Mouse (Mus musculus): ENCODE measurements around the gene E130308A19Rik. TPM values are rescaled to one million over a fixed set of nuclear protein-coding genes. Genes with fewer than 3 reads are reported as not detected.

The E130308A19Rik gene
- total and polyA plus RNA-seq, 3 experiments, result 2.4 to 3.4 (median 3.1) TPM

- TF ChIP-seq CTCF (conservative IDR thresholded peaks at IDR 0.05 in 1 of 2, IDR thresholded peaks at IDR 0.05 in 1 of 2; ENCODE audit: low read depth in 2 of 2, low read length in 2 of 2) (no peak), POLR2A (IDR thresholded peaks at IDR 0.05; ENCODE audit: low read depth, low read length) (peak; percentile 83), UBTF (IDR thresholded peaks at IDR 0.05; ENCODE audit: low read depth, low read length) (no peak), SMC3 (IDR thresholded peaks at IDR 0.05; ENCODE audit: low read depth, low read length) (no peak), EP300 (IDR thresholded peaks at IDR 0.05; ENCODE audit: low read length) (no peak), CHD2 (IDR thresholded peaks at IDR 0.05; ENCODE audit: low read length) (peak; percentile 78), MYC (IDR thresholded peaks at IDR 0.05; ENCODE audit: low read depth, low read length) (no peak), ZC3H11A (IDR thresholded peaks at IDR 0.05; ENCODE audit: low read depth, low read length) (no peak), MAZ (IDR thresholded peaks at IDR 0.05; ENCODE audit: low read depth, low read length) (no peak), MXI1 (IDR thresholded peaks at IDR 0.05; ENCODE audit: low read depth, low read length) (peak; percentile 61; the same call in 1 of the 2 replicates), USF2 (conservative IDR thresholded peaks at IDR 0.05; ENCODE audit: low read depth, low read length) (no peak), CHD1 (IDR thresholded peaks at IDR 0.05; ENCODE audit: low read depth, low read length) (no peak), ETS1 (conservative IDR thresholded peaks at IDR 0.05; ENCODE audit: low read depth, low read length) (no peak), MAX (IDR thresholded peaks at IDR 0.05; ENCODE audit: low read length) (no peak), ZNF384 (IDR thresholded peaks at IDR 0.05; ENCODE audit: low read depth, low read length) (peak; percentile 95), HCFC1 (IDR thresholded peaks at IDR 0.05; ENCODE audit: low read depth, low read length) (peak; percentile 96)
Measured at GRCm38 (mm10) chr4:59783685-59784279, 157.8 kb downstream of the E130308A19Rik start (continued).

GRCm38 (mm10) chr4:59785412-59785811, 159.4 kb downstream of the E130308A19Rik start:
- H3K36me3 ChIP-seq (replicated peaks in 1 of 2; ENCODE audit: control insufficient read depth in 1 of 2, insufficient read depth in 1 of 2, low read length in 1 of 2), result peaks cover 0 to 10% of the 10 kb centered on the region in 2 experiments
- peaks cover 26% of the 10 kb centered on the region for H3K79me2 ChIP-seq (replicated peaks; ENCODE audit: control insufficient read depth, extremely low read depth, insufficient read depth, poor library complexity, severe bottlenecking)
- no peak for TF ChIP-seq MXI1 (IDR thresholded peaks at IDR 0.05; ENCODE audit: low read depth, low read length)
- TF ChIP-seq EP300 (IDR thresholded peaks at IDR 0.05; ENCODE audit: low read length), result no peak
- no peak for TF ChIP-seq ZKSCAN1 (IDR thresholded peaks at IDR 0.05; ENCODE audit: borderline replicate concordance, low read depth, low read length)
- no peak for TF ChIP-seq UBTF (IDR thresholded peaks at IDR 0.05; ENCODE audit: low read depth, low read length)
- no peak for TF ChIP-seq MAZ (IDR thresholded peaks at IDR 0.05; ENCODE audit: low read depth, low read length)
- TF ChIP-seq ELF1 (IDR thresholded peaks at IDR 0.05; ENCODE audit: low read depth, low read length), result no peak
- TF ChIP-seq RCOR1 (conservative IDR thresholded peaks at IDR 0.05; ENCODE audit: low read depth, low read length), result no peak
- no peak for TF ChIP-seq MAX (IDR thresholded peaks at IDR 0.05; ENCODE audit: low read length)
- no peak for TF ChIP-seq MEF2A (IDR thresholded peaks at IDR 0.05; ENCODE audit: borderline replicate concordance, low read depth, low read length)
- no peak for TF ChIP-seq TBP (conservative IDR thresholded peaks at IDR 0.05; ENCODE audit: low read depth, low read length)
- TF ChIP-seq TCF12 (IDR thresholded peaks at IDR 0.05; ENCODE audit: low read depth, low read length), result no peak
- TF ChIP-seq MYC (IDR thresholded peaks at IDR 0.05; ENCODE audit: low read depth, low read length), result no peak
- no peak for TF ChIP-seq USF2 (conservative IDR thresholded peaks at IDR 0.05; ENCODE audit: low read depth, low read length)
- TF ChIP-seq HCFC1 (IDR thresholded peaks at IDR 0.05; ENCODE audit: low read depth, low read length), result no peak
- TF ChIP-seq SIN3A (IDR thresholded peaks at IDR 0.05; ENCODE audit: low read length), result no peak
- TF ChIP-seq RAD21 (IDR thresholded peaks at IDR 0.05; ENCODE audit: low read depth, low read length), result no peak
- TF ChIP-seq ZC3H11A (IDR thresholded peaks at IDR 0.05; ENCODE audit: low read depth, low read length), result no peak
- no peak for TF ChIP-seq MAFK (IDR thresholded peaks at IDR 0.05; ENCODE audit: insufficient replicate concordance, low read length)
- TF ChIP-seq NRF1 (IDR thresholded peaks at IDR 0.05; ENCODE audit: low read depth, low read length), result no peak
- H3K27me3 ChIP-seq (replicated peaks), result no peaks in the 10 kb centered on the region
- no peak overlapping the region for H3K4me2 ChIP-seq (ENCODE audit: insufficient read depth, low read depth, poor library complexity, severe bottlenecking)
- H3K4me1 ChIP-seq (ENCODE audit: control insufficient read depth in 1 of 2, insufficient read depth in 2 of 2), result peaks cover 3 to 11% of the 10 kb centered on the region in 2 experiments; a peak in 3 of 4 replicates
- H3K9ac ChIP-seq (ENCODE audit: insufficient read depth, low read depth), result no peak overlapping the region
- no peak for DNase-seq (ENCODE audit: extremely low read depth)
- no peaks in the 10 kb centered on the region for H3K9me3 ChIP-seq (replicated peaks; ENCODE audit: low read length)
- no peak overlapping the region for H3K4me3 ChIP-seq (replicated peaks in 1 of 3; ENCODE audit: low read depth in 2 of 3, low read length in 2 of 3, poor library complexity in 1 of 3)
- in situ Hi-C loops (cut with MboI; ENCODE audit: low pct_ligation_motif_present, low pct_unique_long_range_greater_than_20kb, low sequenced_read_pairs) (no loop called here), dilution Hi-C loops (cut with MboI; ENCODE audit: extremely low pct_ligation_motif_present, extremely low pct_unique_long_range_greater_than_20kb, low sequenced_read_pairs) (no loop called here)
- H3K27ac ChIP-seq (ENCODE audit: insufficient read depth, low read depth), result no peak overlapping the region

Data from CH12.LX (cell line).